Mouse (Mus musculus): ENCODE measurements around the gene Nt5c1b. TPM values are rescaled to one million over a fixed set of nuclear protein-coding genes. Genes with fewer than 3 reads are reported as not detected.

Gene Nt5c1b
- total and polyA plus RNA-seq, 2 experiments from 2014 or later = not detected

DNA sequence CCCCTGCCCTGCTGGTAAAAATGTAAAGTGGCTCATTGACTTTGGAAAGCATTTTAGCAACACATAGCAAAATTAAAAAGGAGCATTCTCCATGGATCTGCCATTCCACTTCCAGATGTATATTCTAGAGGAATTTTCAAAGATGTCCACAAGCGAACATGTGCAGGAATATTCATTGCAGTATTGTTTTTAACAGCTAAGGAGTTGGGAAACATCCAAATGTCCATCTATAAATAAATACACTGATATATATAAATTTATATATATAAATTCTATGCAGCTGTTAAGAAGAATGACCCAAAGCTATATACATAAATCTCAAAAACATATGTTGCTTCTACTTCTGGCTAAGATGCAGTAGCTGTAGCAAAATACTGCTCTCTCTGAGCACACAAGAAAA, 61.2 kb downstream of the Nt5c1b start:
- DNase-seq (ENCODE audit: low spot score) = no peak
- Histone ChIP-seq H3K27ac (no peak overlapping the region), H3K4me2 (ENCODE audit: low read depth, low read length) (no peak overlapping the region), H3K27me3 (ENCODE audit: insufficient read depth, low read length) (no peaks in the 10 kb centered on the region), H3K4me1 (ENCODE audit: insufficient read depth, low read length) (no peaks in the 10 kb centered on the region), H3K4me3 (ENCODE audit: low read length) (no peak overlapping the region), H3K36me3 (ENCODE audit: insufficient read depth, low read length) (no peaks in the 10 kb centered on the region), H3K9ac (replicated peaks; ENCODE audit: low read length) (no peak overlapping the region), H3K9me3 (ENCODE audit: low read length) (no peaks in the 10 kb centered on the region)
- no peak for TF ChIP-seq CTCF (IDR thresholded peaks at IDR 0.05; ENCODE audit: low read depth)
- ATAC-seq = no peak
- WGBS = 90% methylated on average over 1 of the region's 1 CpGs

DNA sequence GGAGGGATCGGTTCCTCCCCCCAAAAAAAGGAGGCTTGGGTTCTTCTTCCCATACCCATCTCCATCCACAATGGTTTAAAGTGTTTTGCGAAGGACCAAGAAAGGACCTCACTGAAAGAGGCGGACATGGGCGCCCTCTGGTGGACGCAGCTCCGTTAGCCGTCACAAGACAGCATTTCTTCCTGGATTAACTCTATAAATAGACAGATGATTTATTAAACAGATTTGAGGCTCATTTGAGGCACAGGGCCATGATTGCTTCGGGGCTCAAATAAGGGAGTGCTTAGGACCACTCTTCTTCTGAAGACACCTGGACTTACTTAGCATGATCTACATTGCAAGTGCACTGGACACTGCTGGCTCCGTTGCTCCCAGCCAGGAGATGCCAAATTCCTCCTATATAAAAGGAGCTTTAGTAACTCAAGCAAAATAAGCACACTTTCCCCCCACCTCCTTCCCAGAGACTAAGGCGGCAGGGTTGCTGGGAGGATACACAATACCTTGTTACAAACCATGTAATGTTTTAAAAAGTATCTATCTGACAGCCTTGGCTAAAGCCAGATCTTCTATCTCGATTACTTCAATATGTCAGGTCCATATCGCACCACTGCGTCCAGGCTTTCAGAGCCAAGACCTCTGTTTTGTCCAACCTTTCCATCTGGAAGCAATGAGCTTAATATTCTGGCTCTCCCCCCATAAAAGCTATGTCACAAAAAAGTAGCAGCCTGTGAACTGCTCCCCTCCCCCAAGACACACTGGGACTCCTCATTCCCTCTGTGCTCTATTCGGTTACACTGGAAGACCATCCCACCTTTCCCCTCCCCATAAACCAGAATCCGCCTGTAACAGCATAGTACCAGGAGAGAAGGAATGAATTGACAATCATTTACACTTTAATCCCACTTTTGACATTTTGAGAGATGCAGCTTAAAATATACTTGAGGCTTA, 68.6 kb downstream of the Nt5c1b start:
- no peak overlapping the region for H3K27ac ChIP-seq
- whole genome bisulfite sequencing = 32% methylated on average over 15 of the region's 15 CpGs
- 0 out of 2 replicates have a peak, but pooled peaks cover 8% of the 10 kb centered on the region for H3K4me1 ChIP-seq (ENCODE audit: insufficient read depth, low read length)
- no peak overlapping the region for H3K4me3 ChIP-seq (ENCODE audit: low read length)
- ATAC-seq = peak; percentile 78
- peak; percentile 91 for DNase-seq (ENCODE audit: low spot score)
- TF ChIP-seq CTCF (IDR thresholded peaks at IDR 0.05; ENCODE audit: low read depth) = peak; percentile 93
- no peak overlapping the region for H3K9ac ChIP-seq (replicated peaks; ENCODE audit: low read length)
- H3K9me3 ChIP-seq (ENCODE audit: low read length) = no peaks in the 10 kb centered on the region
- no peaks in the 10 kb centered on the region for H3K27me3 ChIP-seq (ENCODE audit: insufficient read depth, low read length)
- no peak overlapping the region for H3K4me2 ChIP-seq (ENCODE audit: low read depth, low read length)
- no peaks in the 10 kb centered on the region for H3K36me3 ChIP-seq (ENCODE audit: insufficient read depth, low read length)

Other genes with a start within 250 kb of the Nt5c1b start
- 31.7 and 38.4 TPM in 2 replicates for gene Rdh14, start 20.8 kb downstream of the Nt5c1b start, total RNA-seq (2014; rRNA removed)
- gene Rdh14, start 20.8 kb downstream of the Nt5c1b start, polyA plus RNA-seq (2015; fragmentation: Nextera tagmentation; extraction: Ambion mirVana) = 44.5 and 48.3 TPM in 2 replicates

Data from hindbrain, postnatal 0 days (tissue).